Mouse (Mus musculus): ENCODE data around the gene Zbtb49. TPM values are rescaled to one million over a fixed set of nuclear protein-coding genes. Genes with fewer than 3 reads are reported as not detected.
A peak's percentile ranks its signal among the peaks of the same experiment; 100 is the strongest.

Zbtb49 gene
- 14.9 and 15.3 TPM in 2 replicates for polyA plus RNA-seq (2015; fragmentation: Nextera tagmentation; extraction: Ambion mirVana)

- Histone ChIP-seq H3K4me1 (peaks cover 34% of the 10 kb centered on the region), H3K9ac (peak within 1 kb of the TSS; percentile 85), H3K9me3 (replicated peaks) (no peaks in the 10 kb centered on the region), H3K4me3 (replicated peaks) (peak within 1 kb of the TSS; percentile 95), H3K27me3 (no peaks in the 10 kb centered on the region), H3K27ac (peak within 1 kb of the TSS; percentile 74), H3K36me3 (peaks cover 27% of the 10 kb centered on the region), H3K4me2 (peak within 1 kb of the TSS; percentile 84)
- ATAC-seq (replicated peaks; ENCODE audit: low FRiP score) = peak; percentile 92
- under 1% methylated on average over 55 of the region's 55 CpGs for WGBS
Measured at GRCm38 (mm10) chr5:38220328-38220912, at the start of gene Zbtb49, which contains the start of gene Lyar. TSS of gene Zbtb49 (minus strand) at chr5:38220457. TSS of gene Lyar (plus strand) at chr5:38220470.

DNA sequence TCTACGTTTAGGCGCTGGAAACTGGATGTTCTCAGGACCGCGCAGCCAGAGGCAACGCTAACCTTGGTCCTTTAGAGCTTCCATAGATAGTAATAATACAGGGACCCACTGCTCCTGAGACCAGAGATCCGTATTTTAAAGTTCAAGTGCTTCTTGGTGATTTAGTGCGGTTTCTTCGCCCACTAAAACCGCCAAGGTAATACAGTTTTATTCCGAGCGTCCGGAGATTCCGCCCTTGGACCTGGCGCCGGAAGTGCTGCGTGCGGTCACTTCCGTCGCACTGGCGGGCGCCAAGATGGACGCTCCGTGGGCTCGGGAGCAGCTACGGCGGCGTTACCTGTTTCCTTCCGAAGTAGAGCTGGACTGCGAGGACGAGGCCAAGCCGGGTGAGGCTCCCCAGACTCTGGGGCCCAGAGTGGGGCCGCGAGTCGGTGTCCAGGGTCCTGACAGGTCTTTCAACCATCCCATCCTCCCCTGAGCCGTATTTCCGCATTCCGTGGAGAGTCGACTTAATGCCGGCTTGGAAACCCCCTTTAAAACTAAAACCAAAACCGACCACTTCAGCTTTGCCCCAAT is 39.9 kb upstream of the Zbtb49 start, which contains the start of gene Tmem128:
Gene Tmem128, plus strand, starts transcription at position 79 of the 576 bp plus-strand sequence.
- Histone ChIP-seq H3K4me2 (peak within 1 kb of the TSS; percentile 80), H3K9me3 (replicated peaks) (no peaks in the 10 kb centered on the region), H3K36me3 (peaks cover 35% of the 10 kb centered on the region), H3K27me3 (no peaks in the 10 kb centered on the region), H3K4me1 (peaks cover 14% of the 10 kb centered on the region; the same call in 1 of the 2 replicates), H3K9ac (peak within 1 kb of the TSS; percentile 76), H3K4me3 (replicated peaks) (peak within 1 kb of the TSS; percentile 79), H3K27ac (peak within 1 kb of the TSS; percentile 96)
- under 1% methylated on average over 40 of the region's 40 CpGs for WGBS
- ATAC-seq (replicated peaks; ENCODE audit: low FRiP score) = peak; percentile 61

GRCm38 (mm10) chr5:38259455-38260106 is 39.3 kb upstream of the Zbtb49 start:
- H3K4me2 ChIP-seq = peak overlapping the region; percentile 80
- H3K4me3 ChIP-seq (replicated peaks) = peak overlapping the region; percentile 79
- no peak for ATAC-seq (replicated peaks; ENCODE audit: low FRiP score)
- H3K9ac ChIP-seq = peak overlapping the region; percentile 76
- no peaks in the 10 kb centered on the region for H3K9me3 ChIP-seq (replicated peaks)
- H3K27ac ChIP-seq = peak overlapping the region; percentile 96
- no peaks in the 10 kb centered on the region for H3K27me3 ChIP-seq
- 45% methylated on average over 9 of the region's 9 CpGs for WGBS
- H3K4me1 ChIP-seq = peaks cover 14% of the 10 kb centered on the region; the same call in 1 of the 2 replicates
- H3K36me3 ChIP-seq = peaks cover 29% of the 10 kb centered on the region

DNA sequence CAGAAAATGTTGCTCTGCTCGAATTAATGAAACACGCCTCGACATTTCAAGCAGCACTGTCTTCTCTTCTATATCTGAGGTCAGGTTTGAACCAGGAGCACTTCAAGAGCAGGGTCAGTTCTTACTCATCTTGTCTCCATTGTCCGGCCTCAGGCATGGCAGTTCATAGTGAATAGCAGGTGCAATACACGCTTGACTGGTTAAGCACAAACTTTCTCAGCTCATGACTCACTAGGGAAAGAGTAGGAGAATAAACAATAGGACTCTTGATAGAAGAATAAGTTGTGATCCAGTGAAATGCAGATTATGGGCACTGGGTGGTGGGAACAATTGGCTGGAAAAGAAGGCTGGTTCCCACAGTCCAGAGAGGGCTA is 38.5 kb upstream of the Zbtb49 start:
- no peak for ATAC-seq (replicated peaks; ENCODE audit: low FRiP score)
- 73% methylated on average over 5 of the region's 5 CpGs for WGBS

DNA sequence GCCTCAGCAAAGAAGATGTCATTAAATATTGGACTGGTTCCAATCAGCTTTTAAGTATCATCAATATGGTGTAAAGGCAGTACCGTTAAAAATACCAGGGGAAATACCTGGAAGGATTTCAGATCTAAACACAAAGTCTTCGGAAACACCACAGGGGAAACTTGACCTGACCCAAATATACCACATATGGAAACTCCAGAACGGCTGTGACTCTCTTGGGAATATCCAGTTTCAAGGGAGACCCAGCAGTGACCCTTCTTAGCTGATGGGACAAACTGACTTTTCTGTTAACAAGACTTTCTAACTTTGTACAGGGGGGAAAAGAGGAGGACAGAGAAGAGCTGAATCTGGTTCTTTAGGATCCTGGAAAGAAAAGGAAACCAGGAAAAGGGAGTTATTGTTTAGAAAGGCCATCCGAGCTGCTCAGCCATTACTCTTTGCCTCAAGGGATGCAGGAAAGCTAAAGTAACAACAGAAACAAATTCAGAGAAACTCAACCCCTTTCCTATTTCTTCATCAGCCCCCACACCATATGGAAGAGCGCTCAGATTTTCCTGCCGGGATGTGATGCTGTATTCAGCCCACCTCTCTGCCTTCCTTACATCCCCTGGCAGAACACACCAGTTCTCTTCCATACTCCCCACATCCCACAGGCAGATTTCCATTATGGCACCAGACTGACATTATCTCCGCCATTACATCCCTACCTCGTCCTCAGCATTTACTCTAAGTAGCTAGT is 37.9 kb upstream of the Zbtb49 start:
- no peak overlapping the region for H3K4me2 ChIP-seq
- no peaks in the 10 kb centered on the region for H3K9me3 ChIP-seq (replicated peaks)
- H3K4me3 ChIP-seq (replicated peaks) = no peak overlapping the region
- H3K27ac ChIP-seq = peak overlapping the region; percentile 52; the same call in 1 of the 2 replicates
- H3K9ac ChIP-seq = no peak overlapping the region
- no peaks in the 10 kb centered on the region for H3K27me3 ChIP-seq
- ATAC-seq (replicated peaks; ENCODE audit: low FRiP score) = peak; percentile 50; the same call in 1 of the 2 replicates
- peaks cover 16% of the 10 kb centered on the region for H3K36me3 ChIP-seq
- 34% methylated on average over 8 of the region's 8 CpGs for WGBS
- peaks cover 14% of the 10 kb centered on the region; the same call in 1 of the 2 replicates for H3K4me1 ChIP-seq

More for the DNA sequence above, 38.5 kb upstream of the Zbtb49 start:
- no peak overlapping the region for H3K4me3 ChIP-seq (replicated peaks)
- no peak overlapping the region for H3K9ac ChIP-seq
- H3K4me2 ChIP-seq = no peak overlapping the region
- H3K4me1 ChIP-seq = peaks cover 14% of the 10 kb centered on the region; the same call in 1 of the 2 replicates
- peaks cover 21% of the 10 kb centered on the region for H3K36me3 ChIP-seq
- H3K27me3 ChIP-seq = no peaks in the 10 kb centered on the region
- H3K27ac ChIP-seq = peak overlapping the region; percentile 52; the same call in 1 of the 2 replicates
- no peaks in the 10 kb centered on the region for H3K9me3 ChIP-seq (replicated peaks)

GRCm38 (mm10) chr5:38256551-38256950 is 36.3 kb upstream of the Zbtb49 start:
- Histone ChIP-seq H3K9ac (no peak overlapping the region), H3K36me3 (no peaks in the 10 kb centered on the region), H3K4me2 (no peak overlapping the region), H3K9me3 (replicated peaks) (no peaks in the 10 kb centered on the region), H3K27me3 (no peaks in the 10 kb centered on the region), H3K27ac (no peak overlapping the region), H3K4me3 (replicated peaks) (no peak overlapping the region), H3K4me1 (peaks cover 14% of the 10 kb centered on the region; the same call in 1 of the 2 replicates)
- ATAC-seq (replicated peaks; ENCODE audit: low FRiP score) = no peak
- WGBS = 85% methylated on average over 1 of the region's 1 CpGs

- no peak overlapping the region for H3K4me2 ChIP-seq
- no peak for ATAC-seq (replicated peaks; ENCODE audit: low FRiP score)
- WGBS = 65% methylated on average over 3 of the region's 3 CpGs
Measured at GRCm38 (mm10) chr5:38255644-38256043, 35.4 kb upstream of the Zbtb49 start.

DNA sequence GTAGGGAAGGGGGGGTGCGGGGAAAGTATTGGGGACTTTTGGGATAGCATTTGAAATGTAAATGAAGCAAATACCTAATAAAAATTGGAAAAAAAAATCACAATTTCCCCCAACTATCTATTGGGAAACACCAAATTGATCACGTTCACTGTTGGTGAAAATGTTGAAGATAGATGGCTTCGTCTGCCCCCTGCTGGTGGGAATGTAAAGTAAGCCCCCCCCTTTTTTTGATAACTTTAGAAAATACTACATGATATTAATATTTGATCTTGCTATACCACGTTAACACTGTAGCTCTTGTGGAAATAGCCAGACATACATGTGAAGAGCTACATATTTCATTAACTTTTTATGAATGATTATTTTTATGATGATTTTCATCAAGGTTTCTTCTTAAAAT is 34.9 kb upstream of the Zbtb49 start:
- ATAC-seq (replicated peaks; ENCODE audit: low FRiP score) = no peak
- Histone ChIP-seq H3K4me1 (peaks cover 8% of the 10 kb centered on the region; the same call in 1 of the 2 replicates), H3K27ac (no peak overlapping the region), H3K9me3 (replicated peaks) (no peaks in the 10 kb centered on the region), H3K36me3 (no peaks in the 10 kb centered on the region), H3K27me3 (no peaks in the 10 kb centered on the region), H3K4me2 (no peak overlapping the region), H3K4me3 (replicated peaks) (no peak overlapping the region), H3K9ac (no peak overlapping the region)
- 50% methylated on average over 4 of the region's 4 CpGs for WGBS

More at GRCm38 (mm10) chr5:38255644-38256043, 35.4 kb upstream of the Zbtb49 start:
- H3K9ac ChIP-seq = no peak overlapping the region
- H3K27ac ChIP-seq = no peak overlapping the region
- no peaks in the 10 kb centered on the region for H3K9me3 ChIP-seq (replicated peaks)
- H3K4me3 ChIP-seq (replicated peaks) = no peak overlapping the region
- no peaks in the 10 kb centered on the region for H3K27me3 ChIP-seq
- peaks cover 8% of the 10 kb centered on the region; the same call in 1 of the 2 replicates for H3K4me1 ChIP-seq
- H3K36me3 ChIP-seq = no peaks in the 10 kb centered on the region

DNA sequence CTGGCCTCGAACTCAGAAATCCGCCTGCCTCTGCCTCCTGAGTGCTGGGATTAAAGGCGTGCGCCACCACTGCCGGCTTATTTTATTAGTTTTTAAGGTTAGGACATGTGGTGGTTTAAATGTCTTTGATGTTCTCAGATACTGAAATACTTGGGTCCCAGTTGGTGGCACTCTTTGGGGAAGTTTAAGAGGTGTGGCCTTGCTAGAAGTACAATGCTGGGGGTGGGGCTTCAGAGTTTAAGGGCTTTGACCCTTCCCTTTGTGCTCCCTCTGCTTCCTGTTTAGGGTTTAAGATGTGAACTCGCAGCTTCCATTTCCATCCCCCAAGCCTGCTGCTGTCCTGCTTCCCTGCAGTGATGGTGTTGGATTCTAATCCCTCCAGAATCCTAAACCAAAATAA is 21.7 kb upstream of the Zbtb49 start:
- Histone ChIP-seq H3K9ac (no peak overlapping the region), H3K9me3 (replicated peaks) (no peaks in the 10 kb centered on the region), H3K27ac (no peak overlapping the region), H3K4me2 (no peak overlapping the region), H3K4me1 (peaks cover 5% of the 10 kb centered on the region; the same call in 1 of the 2 replicates), H3K4me3 (replicated peaks) (no peak overlapping the region), H3K36me3 (no peaks in the 10 kb centered on the region), H3K27me3 (no peaks in the 10 kb centered on the region)
- WGBS = 83% methylated on average over 6 of the region's 6 CpGs
- no peak for ATAC-seq (replicated peaks; ENCODE audit: low FRiP score)

DNA sequence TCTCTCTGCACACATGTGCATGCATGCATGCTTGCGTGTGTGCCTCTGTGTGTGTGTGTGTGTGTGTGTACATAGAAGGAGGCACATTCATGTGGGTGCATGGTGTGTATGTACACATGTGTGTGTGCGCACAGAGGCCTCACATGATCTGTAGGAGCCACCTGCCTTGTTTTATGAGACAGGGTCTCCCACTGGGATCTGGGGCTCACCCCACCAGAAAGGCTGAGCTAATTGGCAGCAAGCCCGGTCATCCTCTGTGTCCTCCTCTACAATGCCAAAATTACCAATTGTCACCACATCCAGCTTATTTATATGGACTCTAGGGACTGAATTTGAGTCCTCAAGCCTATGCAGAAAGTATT is 21.2 kb upstream of the Zbtb49 start:
- Histone ChIP-seq H3K27ac (no peak overlapping the region), H3K9me3 (replicated peaks) (0 out of 2 replicates have a peak, but pooled peaks cover under 1% of the 10 kb centered on the region), H3K36me3 (peaks cover 4% of the 10 kb centered on the region; the same call in 1 of the 2 replicates), H3K4me3 (replicated peaks) (no peak overlapping the region), H3K4me1 (peaks cover 5% of the 10 kb centered on the region; the same call in 1 of the 2 replicates), H3K4me2 (no peak overlapping the region), H3K27me3 (no peaks in the 10 kb centered on the region), H3K9ac (no peak overlapping the region)
- whole genome bisulfite sequencing = 71% methylated on average over 3 of the region's 3 CpGs
- ATAC-seq (replicated peaks; ENCODE audit: low FRiP score) = 0 out of 2 replicates have a peak, but pooled peaks have one; percentile 12

GRCm38 (mm10) chr5:38240727-38241472 is 20.6 kb upstream of the Zbtb49 start:
- Histone ChIP-seq H3K9ac (no peak overlapping the region), H3K27me3 (no peaks in the 10 kb centered on the region), H3K4me1 (peaks cover 5% of the 10 kb centered on the region; the same call in 1 of the 2 replicates), H3K27ac (no peak overlapping the region), H3K4me2 (no peak overlapping the region), H3K36me3 (peaks cover 10% of the 10 kb centered on the region), H3K9me3 (replicated peaks) (0 out of 2 replicates have a peak, but pooled peaks cover 3% of the 10 kb centered on the region), H3K4me3 (replicated peaks) (no peak overlapping the region)
- 18% methylated on average over 5 of the region's 5 CpGs for WGBS
- ATAC-seq (replicated peaks; ENCODE audit: low FRiP score) = peak; percentile 73
